Mouse (Mus musculus) heart, embryonic 11.5 days (tissue): Measurements from ENCODE around the gene Taf5. TPM values are rescaled to one million over a fixed set of nuclear protein-coding genes. Genes with fewer than 3 reads are reported as not detected.

Experiments
- ATAC-seq: fragments of 200-750 bp; cut with Nextera tagmentation; replicated peaks from 2 replicates; pipeline ENCODE4 v1.8.0; 2017; ENCODE audit warnings: moderate library complexity; ENCODE audit not compliant: insufficient number of reproducible peaks, low FRiP score, low TSS enrichment
- H3K27ac ChIP-seq: fragments of 300-500 bp; sonication (generic); 2 replicates; pipeline ENCODE4 v1.5.1; 2014; ENCODE audit warnings: mild to moderate bottlenecking, low read depth, low read length
- H3K27me3 ChIP-seq: fragments of 300-500 bp; sonication (generic); 2 replicates; pipeline ENCODE4 v1.6.1; 2014; ENCODE audit warnings: mild to moderate bottlenecking, low read length, mixed read lengths; ENCODE audit not compliant: control insufficient read depth, insufficient read depth
- H3K36me3 ChIP-seq: fragments of 300-500 bp; sonication (generic); 2 replicates; pipeline ENCODE4 v1.6.1; 2014; ENCODE audit warnings: mild to moderate bottlenecking, low read length, moderate library complexity, mixed read lengths; ENCODE audit not compliant: control insufficient read depth, insufficient read depth
- H3K4me1 ChIP-seq: fragments of 300-500 bp; sonication (generic); 2 replicates; pipeline ENCODE4 v1.6.1; 2014; ENCODE audit warnings: low read length; ENCODE audit not compliant: control insufficient read depth, insufficient read depth
- H3K4me2 ChIP-seq: fragments of 300-500 bp; sonication (generic); 2 replicates; pipeline ENCODE4 v1.6.1; 2014; ENCODE audit warnings: mild to moderate bottlenecking, moderate library complexity
- H3K4me3 ChIP-seq: fragments of 300-500 bp; sonication (generic); 2 replicates; pipeline ENCODE4 v1.5.1; 2014; ENCODE audit warnings: low read depth, low read length
- H3K9ac ChIP-seq: fragments of 300-500 bp; sonication (generic); 2 replicates; pipeline ENCODE4 v1.6.1; 2014; ENCODE audit warnings: mild to moderate bottlenecking, low read depth, low read length, moderate library complexity
- H3K9me3 ChIP-seq: fragments of 300-500 bp; sonication (generic); replicated peaks from 2 replicates; pipeline ENCODE4 v1.6.1; 2016; ENCODE audit warnings: low read length; ENCODE audit not compliant: control insufficient read depth
- WGBS: fragments of 180-500 bp; shearing (Covaris S2); extraction: QIAGEN DNeasy Blood & Tissue Kit; methylation state at CpG from one replicate; pipeline ENCODE4 v1.1.7; 2014; ENCODE audit not compliant: insufficient replicate concordance; 5-methylcytosine and 5-hydroxymethylcytosine counted together
- polyA plus RNA-seq: library from polyadenylated mRNA; unstranded; fragments of >200 nt; fragmentation: Nextera tagmentation; extraction: Ambion mirVana; gene quantifications from 2 replicates; pipeline ENCODE4 v1.2.1, GENCODE M21; 2014

Gene Taf5
- polyA plus RNA-seq, 1 experiment from 2014 or later: 5.5 TPM

- Histone ChIP-seq H3K4me1 (no peaks in the 10 kb centered on the region), H3K36me3 (peaks cover 7% of the 10 kb centered on the region), H3K9ac (no peak overlapping the region), H3K27me3 (no peaks in the 10 kb centered on the region), H3K4me3 (no peak overlapping the region), H3K9me3 (no peaks in the 10 kb centered on the region), H3K27ac (no peak overlapping the region), H3K4me2 (no peak overlapping the region)
- ATAC-seq: no peak
- 88% methylated on average over 6 of the region's 6 CpGs for WGBS
Observed at GRCm38 (mm10) chr19:47031770-47032169, 35.8 kb upstream of the Taf5 start.

GRCm38 (mm10) chr19:47034916-47035315 lies 32.6 kb upstream of the Taf5 start:
- H3K36me3 ChIP-seq: peaks cover 7% of the 10 kb centered on the region
- 88% methylated on average over 4 of the region's 4 CpGs for WGBS
- H3K4me3 ChIP-seq: no peak overlapping the region

GRCm38 (mm10) chr19:47036596-47036995 lies 30.9 kb upstream of the Taf5 start:
- Histone ChIP-seq H3K4me2 (no peak overlapping the region), H3K4me1 (no peaks in the 10 kb centered on the region), H3K27ac (no peak overlapping the region), H3K36me3 (peaks cover 12% of the 10 kb centered on the region), H3K9ac (no peak overlapping the region), H3K4me3 (no peak overlapping the region), H3K9me3 (no peaks in the 10 kb centered on the region), H3K27me3 (no peaks in the 10 kb centered on the region)
- 85% methylated on average over 3 of the region's 3 CpGs for WGBS
- no peak for ATAC-seq

More at GRCm38 (mm10) chr19:47034916-47035315, 32.6 kb upstream of the Taf5 start:
- Histone ChIP-seq H3K4me2 (no peak overlapping the region), H3K9me3 (no peaks in the 10 kb centered on the region), H3K27me3 (no peaks in the 10 kb centered on the region), H3K27ac (no peak overlapping the region), H3K9ac (no peak overlapping the region), H3K4me1 (no peaks in the 10 kb centered on the region)
- no peak for ATAC-seq

GRCm38 (mm10) chr19:47040720-47041473 lies 26.6 kb upstream of the Taf5 start:
- no peak overlapping the region for H3K4me2 ChIP-seq
- WGBS: 90% methylated on average over 3 of the region's 3 CpGs
- no peak overlapping the region for H3K4me3 ChIP-seq
- no peaks in the 10 kb centered on the region for H3K4me1 ChIP-seq
- no peak for ATAC-seq
- no peaks in the 10 kb centered on the region for H3K9me3 ChIP-seq
- no peak overlapping the region for H3K27ac ChIP-seq
- no peaks in the 10 kb centered on the region for H3K27me3 ChIP-seq
- H3K36me3 ChIP-seq: peaks cover 4% of the 10 kb centered on the region
- no peak overlapping the region for H3K9ac ChIP-seq

- no peak overlapping the region for H3K9ac ChIP-seq
- H3K4me3 ChIP-seq: no peak overlapping the region
- H3K36me3 ChIP-seq: peaks cover 10% of the 10 kb centered on the region
- no peaks in the 10 kb centered on the region for H3K27me3 ChIP-seq
- no peak for ATAC-seq
- WGBS: 82% methylated on average over 3 of the region's 3 CpGs
- no peaks in the 10 kb centered on the region for H3K9me3 ChIP-seq
- no peak overlapping the region for H3K27ac ChIP-seq
- no peaks in the 10 kb centered on the region for H3K4me1 ChIP-seq
- H3K4me2 ChIP-seq: no peak overlapping the region
Observed at GRCm38 (mm10) chr19:47043608-47044007, 23.9 kb upstream of the Taf5 start.

- Histone ChIP-seq H3K4me3 (no peak overlapping the region), H3K27ac (no peak overlapping the region), H3K36me3 (peaks cover 6% of the 10 kb centered on the region; the same call in 1 of the 2 replicates), H3K4me2 (no peak overlapping the region), H3K9me3 (no peaks in the 10 kb centered on the region), H3K9ac (no peak overlapping the region), H3K27me3 (no peaks in the 10 kb centered on the region), H3K4me1 (peaks cover 3% of the 10 kb centered on the region; the same call in 1 of the 2 replicates)
- no peak for ATAC-seq
- WGBS: 100% methylated on average over 1 of the region's 1 CpGs
Observed at GRCm38 (mm10) chr19:47046343-47046742, 21.2 kb upstream of the Taf5 start.

- H3K4me1 ChIP-seq: peaks cover 3% of the 10 kb centered on the region; the same call in 1 of the 2 replicates
- no peaks in the 10 kb centered on the region for H3K9me3 ChIP-seq
- H3K27me3 ChIP-seq: no peaks in the 10 kb centered on the region
- H3K27ac ChIP-seq: no peak overlapping the region
- no peak for ATAC-seq
- no peak overlapping the region for H3K4me3 ChIP-seq
- H3K36me3 ChIP-seq: peaks cover 6% of the 10 kb centered on the region; the same call in 1 of the 2 replicates
- 84% methylated on average over 13 of the region's 13 CpGs for WGBS
- H3K9ac ChIP-seq: no peak overlapping the region
- H3K4me2 ChIP-seq: no peak overlapping the region
Observed at GRCm38 (mm10) chr19:47047236-47047833, 20.2 kb upstream of the Taf5 start.

GRCm38 (mm10) chr19:47049061-47049460 lies 18.5 kb upstream of the Taf5 start:
- H3K4me2 ChIP-seq: no peak overlapping the region
- H3K9ac ChIP-seq: no peak overlapping the region
- 65% methylated on average over 4 of the region's 4 CpGs for WGBS
- H3K4me3 ChIP-seq: no peak overlapping the region
- H3K27ac ChIP-seq: no peak overlapping the region
- no peak for ATAC-seq
- H3K27me3 ChIP-seq: no peaks in the 10 kb centered on the region
- no peaks in the 10 kb centered on the region for H3K9me3 ChIP-seq
- H3K36me3 ChIP-seq: peaks cover 6% of the 10 kb centered on the region; the same call in 1 of the 2 replicates
- H3K4me1 ChIP-seq: peaks cover 3% of the 10 kb centered on the region; the same call in 1 of the 2 replicates
